Mouse (Mus musculus) ovary, postnatal 36 days (tissue): Measurements from ENCODE around the gene Olfr1480.

Experiments
- DNase-seq: peaks from one replicate; pipeline ENCODE4 v3.0.0; 2022; ENCODE audit warnings: low spot score, mixed read lengths

Olfr1480 gene

GRCm38 (mm10) chr19:13527613-13528012, at the start of gene Olfr1480:
TSS of gene Olfr1480 (plus strand) at chr19:13527913.
- DNase-seq: no peak

- no peak for DNase-seq
These were observed 47.6 kb upstream of the Olfr1480 start, which contains the start of gene Olfr1475 for GRCm38 (mm10) chr19:13480096-13480495. TSS of gene Olfr1475 (minus strand) at chr19:13480196.

GRCm38 (mm10) chr19:13500246-13500645, 27.5 kb upstream of the Olfr1480 start, which contains the start of gene Olfr1477:
TSS of gene Olfr1477 (plus strand) at chr19:13500546.
- DNase-seq: no peak
